Mouse (Mus musculus) MEL (cell line): ENCODE data around the gene Hs6st3. TPM values are rescaled to one million over a fixed set of nuclear protein-coding genes. Genes with fewer than 3 reads are reported as not detected.

Experiments
- DNase-seq: peaks from one replicate; pipeline ENCODE4 v3.0.0; 2011; ENCODE audit warnings: low read depth, low spot score
- H3K27ac ChIP-seq: 2 replicates; pipeline ENCODE4 v1.5.1; 2012; ENCODE audit warnings: low read depth, mild to moderate bottlenecking, control low read depth, low read length, moderate library complexity; ENCODE audit not compliant: control insufficient read depth
- H3K27me3 ChIP-seq, 2 experiments: fragments of 150-350 bp in 1 of 2; sonication (generic) in 1 of 2; 2 replicates each; pipeline ENCODE4 v1.6.1; 2012; ENCODE audit warnings: low read length in 2 of 2, mild to moderate bottlenecking in 2 of 2, improper control_type of control experiment in 1 of 2, moderate library complexity in 1 of 2; ENCODE audit not compliant: insufficient read depth in 2 of 2, control insufficient read depth in 1 of 2
- H3K36me3 ChIP-seq, 2 experiments: 2 replicates each; pipeline ENCODE4 v1.6.1; 2012 to 2014; ENCODE audit warnings: low read length in 2 of 2, improper control_type of control experiment in 1 of 2, inconsistent platforms in 1 of 2, mild to moderate bottlenecking in 1 of 2; ENCODE audit not compliant: insufficient read depth in 2 of 2, control insufficient read depth in 1 of 2
- H3K4me1 ChIP-seq, 2 experiments: fragments of 150-350 bp in 1 of 2; sonication (generic) in 1 of 2; 2 replicates each; pipeline ENCODE4 v1.6.1; 2012; ENCODE audit warnings: low read length in 2 of 2, improper control_type of control experiment in 1 of 2, mild to moderate bottlenecking in 1 of 2; ENCODE audit not compliant: insufficient read depth in 2 of 2, control insufficient read depth in 1 of 2
- H3K4me3 ChIP-seq, 2 experiments: fragments of 150-350 bp in 1 of 2; sonication (generic) in 1 of 2; 2 replicates each; pipeline ENCODE4 v1.5.1; 2012; ENCODE audit warnings: low read depth in 2 of 2, low read length in 2 of 2, mild to moderate bottlenecking in 2 of 2, moderate library complexity in 2 of 2, control low read depth in 1 of 2, improper control_type of control experiment in 1 of 2; ENCODE audit not compliant: control insufficient read depth in 1 of 2, insufficient read depth in 1 of 2
- H3K79me2 ChIP-seq: 2 replicates; pipeline ENCODE4 v1.6.1; 2012; ENCODE audit warnings: mild to moderate bottlenecking, low read length, moderate library complexity; ENCODE audit not compliant: control insufficient read depth, poor library complexity, insufficient read depth
- H3K9ac ChIP-seq: 2 replicates; pipeline ENCODE4 v1.6.1; 2012; ENCODE audit warnings: low read depth, mild to moderate bottlenecking, control low read depth, low read length, moderate library complexity; ENCODE audit not compliant: control insufficient read depth, poor library complexity, severe bottlenecking
- H3K9me3 ChIP-seq: fragments of 150-350 bp; sonication (generic); replicated peaks from 2 replicates; pipeline ENCODE4 v1.6.1; 2012; ENCODE audit warnings: mild to moderate bottlenecking, low read length, improper control_type of control experiment, moderate library complexity; ENCODE audit not compliant: insufficient read depth
- BHLHE40 ChIP-seq: IDR thresholded peaks from 2 replicates; pipeline ENCODE4 v1.6.1; 2012; ENCODE audit warnings: low read depth, mild to moderate bottlenecking, inconsistent platforms, low read length, improper control_type of control experiment, borderline replicate concordance
- CHD1 ChIP-seq: IDR thresholded peaks from 2 replicates; pipeline ENCODE4 v1.6.1; 2012; ENCODE audit warnings: low read depth, mild to moderate bottlenecking, inconsistent platforms, low read length, improper control_type of control experiment
- EP300 ChIP-seq, 2 experiments: IDR thresholded peaks; 2 replicates each; pipeline ENCODE4 v1.6.1; 2011; ENCODE audit warnings: improper control_type of control experiment in 2 of 2, low read length in 2 of 2, low read depth in 1 of 2, mild to moderate bottlenecking in 1 of 2
- GATA1 ChIP-seq: IDR thresholded peaks from 2 replicates; pipeline ENCODE4 v1.6.1; 2011; ENCODE audit warnings: low read depth, low read length, improper control_type of control experiment
- JUND ChIP-seq: IDR thresholded peaks from 2 replicates; pipeline ENCODE4 v1.6.1; 2011; ENCODE audit warnings: low read depth, mild to moderate bottlenecking, improper control_type of control experiment, low read length
- KAT2A ChIP-seq: conservative IDR thresholded peaks from 2 replicates; pipeline ENCODE4 v1.6.1; 2012; ENCODE audit warnings: low read depth, low read length, improper control_type of control experiment, inconsistent platforms
- MAZ ChIP-seq: IDR thresholded peaks from 2 replicates; pipeline ENCODE4 v1.6.1; 2012; ENCODE audit warnings: low read depth, mild to moderate bottlenecking, inconsistent platforms, low read length, improper control_type of control experiment
- MEF2A ChIP-seq: IDR thresholded peaks from 2 replicates; pipeline ENCODE4 v1.6.1; 2014; ENCODE audit warnings: low read depth, mild to moderate bottlenecking, inconsistent platforms, low read length, improper control_type of control experiment; ENCODE audit not compliant: poor library complexity, insufficient replicate concordance, severe bottlenecking; ENCODE audit errors: extremely low read depth
- MYB ChIP-seq: IDR thresholded peaks from 2 replicates; pipeline ENCODE4 v1.6.1; 2011; ENCODE audit warnings: mild to moderate bottlenecking, low read depth, low read length, improper control_type of control experiment
- NRF1 ChIP-seq: IDR thresholded peaks from 2 replicates; pipeline ENCODE4 v1.6.1; 2014; ENCODE audit warnings: low read depth, mild to moderate bottlenecking, inconsistent platforms, low read length, improper control_type of control experiment, moderate library complexity; ENCODE audit not compliant: poor library complexity, insufficient read depth, severe bottlenecking
- POLR2AphosphoS2 ChIP-seq: IDR thresholded peaks from 2 replicates; pipeline ENCODE4 v1.6.1; 2011; ENCODE audit warnings: low read length, improper control_type of control experiment
- RCOR1 ChIP-seq: IDR thresholded peaks from 2 replicates; pipeline ENCODE4 v1.6.1; 2012; ENCODE audit warnings: low read depth, mild to moderate bottlenecking, inconsistent platforms, low read length, improper control_type of control experiment
- TBP ChIP-seq: IDR thresholded peaks from 2 replicates; pipeline ENCODE4 v1.8.0; 2011; ENCODE audit warnings: low read depth, low read length, improper control_type of control experiment
- TCF12 ChIP-seq: IDR thresholded peaks from 2 replicates; pipeline ENCODE4 v1.6.1; 2014; ENCODE audit warnings: low read depth, mild to moderate bottlenecking, inconsistent platforms, low read length, improper control_type of control experiment, moderate library complexity
- UBTF ChIP-seq: IDR thresholded peaks from 2 replicates; pipeline ENCODE4 v1.6.1; 2012; ENCODE audit warnings: low read depth, mild to moderate bottlenecking, inconsistent platforms, low read length, improper control_type of control experiment, moderate library complexity, borderline replicate concordance; ENCODE audit not compliant: insufficient read depth
- ZC3H11A ChIP-seq: IDR thresholded peaks from 2 replicates; pipeline ENCODE4 v1.6.1; 2012; ENCODE audit warnings: low read depth, mild to moderate bottlenecking, inconsistent platforms, low read length, improper control_type of control experiment
- ZMIZ1 ChIP-seq: IDR thresholded peaks from 2 replicates; pipeline ENCODE4 v1.6.1; 2012; ENCODE audit warnings: low read depth, mild to moderate bottlenecking, inconsistent platforms, low read length, improper control_type of control experiment, moderate library complexity
- polyA plus RNA-seq, 2 experiments: library from polyadenylated mRNA; stranded (reverse) in 1 of 2; unstranded in 1 of 2; fragments of >175 nt in 1 of 2; fragments of >200 nt in 1 of 2; gene quantifications; 2 replicates each; pipeline versions ENCODE4 v1.2.1 to v1.2.4; 2012; ENCODE audit warnings: low replicate concordance in 2 of 2, low read depth in 1 of 2; ENCODE audit not compliant: insufficient read length in 2 of 2, insufficient read depth in 1 of 2, missing spikeins in 1 of 2
- total RNA-seq: library from RNA; depleted of rRNA; stranded (reverse); fragments of 300-350 nt; gene quantifications from 2 replicates; pipeline ENCODE4 v1.2.3, GENCODE M21; 2012

The Hs6st3 gene
- total and polyA plus RNA-seq, 3 experiments = not detected

GRCm38 (mm10) chr14:119914508-119914907 lies 776.4 kb downstream of the Hs6st3 start:
- Histone ChIP-seq H3K36me3 (no peaks in the 10 kb centered on the region), H3K79me2 (no peaks in the 10 kb centered on the region), H3K9me3 (no peaks in the 10 kb centered on the region), H3K4me1 (no peaks in the 10 kb centered on the region), H3K27me3 (no peaks in the 10 kb centered on the region), H3K4me3 (no peak overlapping the region), H3K9ac (no peak overlapping the region), H3K27ac (no peak overlapping the region)
- DNase-seq = no peak
- no peak for TF ChIP-seq EP300 (IDR thresholded peaks at IDR 0.05; ENCODE audit: low read depth in 1 of 2, low read length in 2 of 2)
- TF ChIP-seq GATA1 = no peak
- no peak for TF ChIP-seq BHLHE40
- no peak for TF ChIP-seq ZC3H11A
- TF ChIP-seq TBP = no peak
- TF ChIP-seq UBTF = no peak
- no peak for TF ChIP-seq MYB
- no peak for TF ChIP-seq CHD1
- TF ChIP-seq JUND = no peak
- TF ChIP-seq KAT2A = no peak
- TF ChIP-seq POLR2AphosphoS2 = no peak
- no peak for TF ChIP-seq MEF2A
- TF ChIP-seq RCOR1 = no peak
- no peak for TF ChIP-seq MAZ
- no peak for TF ChIP-seq TCF12

- H3K27me3 ChIP-seq = no peaks in the 10 kb centered on the region
- no peaks in the 10 kb centered on the region for H3K36me3 ChIP-seq
- no peak for DNase-seq
- no peaks in the 10 kb centered on the region for H3K9me3 ChIP-seq
- no peaks in the 10 kb centered on the region for H3K4me1 ChIP-seq
- no peak overlapping the region for H3K27ac ChIP-seq
- H3K9ac ChIP-seq = no peak overlapping the region
- no peak overlapping the region for H3K4me3 ChIP-seq
- H3K79me2 ChIP-seq = no peaks in the 10 kb centered on the region
- TF ChIP-seq NRF1 (no peak), ZMIZ1 (no peak)
- TF ChIP-seq, all 39 proteins: peak for 0
Measured at GRCm38 (mm10) chr14:119918281-119919034, 780.3 kb downstream of the Hs6st3 start.
